Mouse (Mus musculus) common myeloid progenitor, adult 5-6 weeks (primary cell): ENCODE data around the gene Fam129c. TPM values are rescaled to one million over a fixed set of nuclear protein-coding genes. Genes with fewer than 3 reads are reported as not detected.

ENCODE experiments used
- ATAC-seq: replicated peaks from 2 replicates; pipeline ENCODE4 v1.8.0; 2016; ENCODE audit warnings: low read depth, mild to moderate bottlenecking, moderate TSS enrichment, inconsistent platforms; ENCODE audit not compliant: poor library complexity, severe bottlenecking
- total RNA-seq: library from RNA; stranded (forward); fragments of 200-1000, 187-1606 nt; gene quantifications from 2 replicates; pipeline ENCODE4 v1.2.3, GENCODE M21; 2017

Fam129c gene
- 0.97 and 2.3 TPM in 2 replicates for total RNA-seq

- no peak for ATAC-seq
Measured at GRCm38 (mm10) chr8:71597451-71597850, at the start of gene Fam129c. TSS of gene Fam129c (plus strand) at chr8:71597648.

DNA sequence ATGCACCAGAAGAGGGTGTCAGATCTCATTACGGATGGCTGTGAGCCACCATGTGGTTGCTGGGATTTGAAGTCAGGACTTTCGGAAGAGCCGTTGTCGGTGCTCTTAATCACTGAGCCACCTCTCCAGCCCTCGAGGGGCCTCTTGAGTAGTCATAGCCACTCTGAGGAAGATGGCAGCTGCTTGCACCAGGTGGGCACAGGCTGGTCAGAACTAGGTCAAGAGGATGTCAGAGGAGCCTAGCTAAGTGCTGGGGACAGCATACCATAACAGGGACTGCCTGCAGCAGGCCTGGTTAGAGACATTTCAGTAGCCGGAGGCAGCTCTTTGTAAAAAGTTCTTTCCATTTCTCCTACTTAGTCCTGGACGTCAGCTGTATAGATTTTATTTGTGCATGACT, 46.7 kb upstream of the Fam129c start:
- ATAC-seq = no peak

DNA sequence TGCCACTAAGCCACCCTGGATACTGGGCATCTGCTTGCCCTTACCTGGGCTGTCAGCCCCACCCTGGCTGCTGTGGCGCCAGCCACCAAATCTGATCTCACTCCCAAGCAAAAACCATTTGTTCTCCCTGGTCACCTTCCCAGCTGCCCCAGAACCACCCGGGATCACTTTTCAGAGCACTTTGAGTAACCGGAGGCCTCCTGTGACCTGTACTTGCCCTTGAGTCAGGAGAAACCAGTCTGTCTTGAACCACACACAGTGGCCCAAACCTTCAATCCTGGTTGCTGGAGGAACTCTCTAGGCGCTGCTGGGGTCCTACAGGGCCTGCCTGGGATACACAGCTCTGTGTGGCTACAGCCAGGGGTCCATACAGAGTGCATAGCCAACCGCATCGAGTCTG, 44.7 kb upstream of the Fam129c start:
- no peak for ATAC-seq

DNA sequence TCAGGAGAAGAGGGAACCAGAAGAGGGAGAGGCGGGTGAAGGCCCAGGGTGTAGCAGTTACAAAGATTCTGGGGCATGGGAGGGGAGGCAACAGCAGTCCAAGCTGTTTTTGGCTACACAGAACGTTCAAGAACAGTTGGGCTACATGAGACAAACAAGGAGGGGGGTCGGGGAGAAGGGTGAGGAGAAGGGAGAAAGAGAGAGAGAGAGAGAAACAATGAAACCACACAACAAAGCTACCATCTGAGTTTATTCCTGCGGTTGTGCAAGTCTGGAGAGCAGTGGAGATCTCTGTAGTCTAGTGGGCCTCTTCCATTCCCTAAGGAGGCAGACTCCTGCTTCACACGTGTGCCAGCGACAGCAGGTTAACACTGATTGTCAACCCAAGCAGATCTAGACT, 43.4 kb upstream of the Fam129c start:
- no peak for ATAC-seq

DNA sequence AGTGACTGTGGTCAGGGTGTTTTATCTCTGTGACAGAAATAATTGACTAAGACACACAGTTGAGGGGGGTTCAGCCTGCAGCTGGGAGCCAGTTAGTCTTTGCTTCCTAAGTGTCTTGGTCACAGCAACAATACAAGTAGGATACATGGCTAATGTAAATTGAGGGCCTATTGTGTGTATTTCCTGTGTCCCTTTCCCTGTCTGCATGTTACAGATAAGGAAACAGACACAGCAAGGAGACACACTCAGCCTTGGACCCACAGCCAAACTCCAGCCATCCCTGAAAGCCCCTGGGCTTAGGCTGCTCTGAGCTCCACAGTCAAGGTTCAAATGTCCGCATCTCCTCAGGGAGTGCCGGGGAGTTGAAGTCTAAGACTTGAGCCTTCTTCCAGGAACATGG, 42.8 kb upstream of the Fam129c start:
- ATAC-seq = no peak

DNA sequence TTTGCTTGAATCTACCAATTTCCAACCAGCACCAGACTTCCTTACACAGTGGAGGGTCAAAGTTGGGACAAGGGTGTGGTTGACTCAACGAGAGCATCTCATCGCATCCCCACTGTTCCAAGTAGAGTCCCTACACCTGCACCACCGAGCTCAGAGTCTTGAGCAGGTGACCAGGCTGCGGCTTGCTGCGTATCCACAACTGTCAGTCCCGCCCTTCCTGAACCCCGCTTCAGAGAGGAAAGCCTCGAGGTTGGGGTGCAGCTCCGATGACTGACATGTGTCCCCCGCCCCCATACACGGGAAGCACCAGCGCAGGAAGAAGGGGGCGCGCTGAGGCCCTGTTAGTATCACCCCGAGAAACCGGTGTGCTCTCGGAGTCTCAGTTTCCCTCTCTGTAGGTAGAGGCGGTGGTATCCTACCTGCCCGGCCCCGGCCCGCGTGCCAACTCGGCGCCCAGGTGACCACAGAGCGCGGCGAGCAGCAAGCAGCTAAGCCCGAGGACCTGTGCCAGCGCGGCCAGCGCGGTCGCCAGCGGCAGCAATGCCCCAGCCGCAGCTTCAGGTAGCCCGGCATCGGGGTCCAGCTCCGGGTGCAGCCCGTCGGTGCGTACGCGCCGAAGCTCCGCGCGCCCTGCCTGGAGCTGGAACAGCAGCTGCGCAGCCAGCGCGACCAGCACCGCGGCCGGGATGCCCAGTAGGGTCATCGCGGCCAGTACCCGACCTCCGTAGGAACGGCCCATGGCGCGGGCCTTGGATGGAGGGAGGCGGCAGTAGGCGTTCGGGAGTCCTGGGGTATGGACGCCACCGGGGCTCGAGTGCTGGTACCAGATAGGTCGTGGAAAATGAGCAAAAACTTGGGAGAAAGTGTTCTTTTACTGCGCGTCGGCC, 39.1 kb upstream of the Fam129c start, which contains the start of gene Tmem221:
Gene Tmem221 (minus strand): TSS at position 801 of the 887 bp plus-strand sequence.
- ATAC-seq = no peak

GRCm38 (mm10) chr8:71558958-71559690, 38.3 kb upstream of the Fam129c start:
- peak; percentile 68 for ATAC-seq

DNA sequence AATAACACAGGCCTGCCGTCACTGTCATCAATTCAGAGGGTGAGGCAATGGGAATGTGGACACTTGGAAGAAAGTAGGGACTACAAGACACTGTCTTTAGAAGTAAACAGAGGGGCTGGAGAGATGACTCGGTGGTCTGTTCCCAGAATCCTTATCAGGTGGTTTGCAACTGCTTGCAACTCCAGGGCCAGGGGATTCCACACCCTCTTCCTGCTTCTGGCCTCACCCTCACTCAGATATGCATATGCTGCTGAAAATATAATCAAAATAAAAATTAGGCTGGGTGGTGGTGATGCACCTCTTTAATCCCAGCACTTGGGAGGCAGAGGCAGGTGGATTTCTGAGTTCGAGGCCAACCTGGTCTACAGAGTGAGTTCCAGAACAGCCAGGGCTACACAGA, 37.4 kb upstream of the Fam129c start:
- ATAC-seq = no peak

DNA sequence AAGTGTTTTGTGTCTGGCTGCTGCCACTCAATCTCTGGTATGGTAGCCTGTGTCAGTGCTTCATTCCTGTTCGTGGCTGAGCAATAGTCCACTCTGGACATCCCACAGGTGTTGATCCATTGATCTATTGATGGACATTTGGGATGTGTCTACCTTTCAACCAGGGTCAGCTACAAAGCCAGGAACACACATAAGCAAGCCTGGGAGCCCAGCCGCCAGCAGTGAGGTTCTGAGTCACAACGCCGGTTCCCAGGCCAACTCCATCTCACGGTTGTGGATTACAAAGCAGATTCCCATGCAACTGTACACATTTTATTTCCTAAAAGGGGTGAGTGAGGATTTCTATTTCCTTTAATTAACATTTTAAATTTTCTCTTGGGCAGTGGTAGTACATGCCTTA, 36.7 kb upstream of the Fam129c start:
- ATAC-seq = no peak

DNA sequence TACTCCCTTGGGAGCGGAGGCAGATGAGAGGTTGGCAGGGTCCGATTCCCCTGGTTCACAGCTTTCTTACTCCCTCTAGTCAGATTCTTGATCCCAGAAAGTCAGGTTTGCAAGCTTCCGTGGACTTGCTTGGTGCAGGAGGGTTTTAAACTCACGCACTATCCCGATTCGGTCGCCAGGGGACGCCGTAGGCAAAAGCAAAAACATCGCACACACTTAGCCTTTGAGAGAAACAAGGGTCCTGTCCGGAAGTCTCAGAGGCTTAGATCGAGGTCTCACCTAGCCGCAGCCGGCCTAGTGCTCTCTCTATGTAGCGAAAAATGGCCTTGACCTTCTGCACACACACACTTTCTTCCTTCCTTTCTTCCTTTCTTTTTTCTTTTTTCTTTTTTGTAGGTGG, 36.0 kb upstream of the Fam129c start:
- ATAC-seq = peak; percentile 57

GRCm38 (mm10) chr8:71562751-71563150, 34.7 kb upstream of the Fam129c start:
- peak; percentile 64 for ATAC-seq

DNA sequence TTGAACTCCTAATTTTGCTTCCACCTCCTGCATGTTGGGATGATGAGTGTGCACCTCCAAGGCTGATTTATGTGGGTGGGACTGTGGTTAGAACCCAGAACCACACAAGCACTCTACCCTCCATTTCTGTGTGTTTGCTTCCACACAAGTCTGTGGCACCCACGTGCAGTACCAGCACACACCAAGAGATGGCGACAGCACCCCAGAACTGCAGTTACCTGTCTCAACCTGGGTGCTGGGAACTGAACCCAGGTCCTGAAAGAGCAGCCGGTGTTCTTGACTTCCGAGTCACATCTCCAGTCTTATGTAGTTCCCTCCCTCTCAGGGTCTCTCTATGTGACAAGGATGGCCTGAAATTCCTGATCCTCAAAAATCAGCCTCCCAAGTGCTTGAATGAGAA, 33.5 kb upstream of the Fam129c start:
- no peak for ATAC-seq

DNA sequence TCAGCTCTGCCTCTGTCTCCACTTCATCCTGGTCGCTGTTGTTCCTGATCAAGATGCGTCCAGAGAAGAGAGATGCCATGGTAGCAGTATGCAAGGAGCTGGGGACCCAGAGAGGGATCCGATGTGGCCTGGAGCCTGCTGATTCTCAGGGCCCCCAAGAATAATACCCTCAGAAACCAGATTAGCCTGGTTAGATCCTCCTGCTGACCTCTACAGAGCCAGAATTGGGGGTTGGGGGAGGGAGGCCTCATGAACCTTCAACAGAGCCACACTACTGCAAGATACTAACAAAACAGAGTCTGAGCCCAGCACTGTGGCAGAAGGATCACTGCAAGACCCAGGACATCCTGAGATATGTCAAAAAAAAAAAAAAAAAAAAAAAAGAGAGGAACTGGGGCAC, 30.9 kb upstream of the Fam129c start, which contains the start of gene Nxnl1:
Gene Nxnl1 (minus strand): TSS at position 101 of the 400 bp plus-strand sequence.
- no peak for ATAC-seq

- no peak for ATAC-seq
Measured at GRCm38 (mm10) chr8:71567587-71567986, 29.9 kb upstream of the Fam129c start.

- no peak for ATAC-seq
Measured at GRCm38 (mm10) chr8:71568387-71568937, 29.0 kb upstream of the Fam129c start, which contains the start of gene Slc27a1. TSS of gene Slc27a1 (plus strand) at chr8:71568882.

DNA sequence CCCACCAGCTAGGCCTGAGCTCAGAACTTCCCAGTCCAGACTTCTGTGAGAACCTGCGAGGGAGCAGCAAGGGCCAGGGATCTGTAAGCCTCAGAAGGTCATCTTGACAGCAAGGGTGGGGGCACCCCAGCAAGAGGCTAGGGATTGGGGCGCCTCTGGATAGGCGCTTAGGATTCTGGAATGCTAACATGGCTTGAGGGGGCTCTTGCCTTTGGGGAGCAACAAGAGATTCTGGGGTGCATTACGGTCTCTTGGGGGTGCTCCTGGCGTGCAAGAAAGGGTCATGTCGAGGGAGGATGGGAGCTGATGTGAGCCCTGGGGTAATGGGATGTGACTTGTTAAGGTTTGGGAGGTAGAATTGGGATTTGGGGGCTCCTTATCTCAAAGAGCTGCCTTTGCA, 28.5 kb upstream of the Fam129c start:
- ATAC-seq = no peak

DNA sequence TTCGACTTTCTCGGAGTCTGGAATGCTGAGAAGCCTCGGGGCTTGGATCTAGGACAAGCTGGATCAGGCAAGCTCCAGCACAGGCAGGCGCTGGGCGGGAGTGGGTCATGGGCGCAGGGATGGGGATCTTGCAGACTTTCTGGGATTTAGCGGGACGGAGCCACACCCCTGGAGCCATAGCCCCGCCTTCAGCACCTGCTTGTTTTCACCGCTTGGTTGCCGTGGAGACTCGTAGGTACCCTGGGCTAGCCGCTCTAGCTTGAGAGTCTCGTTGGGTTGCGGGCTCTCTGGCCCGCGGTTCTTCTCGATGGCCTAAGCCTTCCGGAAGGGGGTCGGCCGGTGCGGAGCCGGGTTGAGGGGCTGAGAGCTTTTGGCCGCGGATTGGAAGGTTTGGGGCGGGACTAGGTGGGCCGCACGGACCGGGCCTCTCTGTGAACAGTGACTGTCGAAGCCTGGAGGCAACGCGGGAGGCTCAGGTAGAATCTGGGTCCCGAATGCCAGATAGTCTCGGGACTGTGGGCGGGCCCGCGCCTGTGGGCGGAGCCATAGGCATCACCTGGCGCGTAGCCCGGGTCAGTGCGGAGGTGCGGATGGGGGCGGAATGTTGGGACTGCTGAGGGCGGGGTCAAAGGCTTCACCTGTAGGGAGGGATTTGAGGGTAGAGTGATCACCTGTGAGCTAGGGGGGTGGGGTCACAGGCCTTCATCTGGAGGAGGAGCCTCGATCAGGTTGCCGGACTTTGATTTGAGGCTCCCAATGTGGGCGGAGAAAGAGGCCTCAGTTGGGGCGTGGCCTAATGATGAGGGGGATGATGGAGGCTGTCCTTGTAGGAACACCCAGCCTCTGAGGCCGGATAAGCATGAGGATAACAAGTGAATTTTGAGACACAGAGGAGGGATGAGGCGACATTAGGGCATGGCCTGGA, 27.8 kb upstream of the Fam129c start:
- ATAC-seq = peak; percentile 64

DNA sequence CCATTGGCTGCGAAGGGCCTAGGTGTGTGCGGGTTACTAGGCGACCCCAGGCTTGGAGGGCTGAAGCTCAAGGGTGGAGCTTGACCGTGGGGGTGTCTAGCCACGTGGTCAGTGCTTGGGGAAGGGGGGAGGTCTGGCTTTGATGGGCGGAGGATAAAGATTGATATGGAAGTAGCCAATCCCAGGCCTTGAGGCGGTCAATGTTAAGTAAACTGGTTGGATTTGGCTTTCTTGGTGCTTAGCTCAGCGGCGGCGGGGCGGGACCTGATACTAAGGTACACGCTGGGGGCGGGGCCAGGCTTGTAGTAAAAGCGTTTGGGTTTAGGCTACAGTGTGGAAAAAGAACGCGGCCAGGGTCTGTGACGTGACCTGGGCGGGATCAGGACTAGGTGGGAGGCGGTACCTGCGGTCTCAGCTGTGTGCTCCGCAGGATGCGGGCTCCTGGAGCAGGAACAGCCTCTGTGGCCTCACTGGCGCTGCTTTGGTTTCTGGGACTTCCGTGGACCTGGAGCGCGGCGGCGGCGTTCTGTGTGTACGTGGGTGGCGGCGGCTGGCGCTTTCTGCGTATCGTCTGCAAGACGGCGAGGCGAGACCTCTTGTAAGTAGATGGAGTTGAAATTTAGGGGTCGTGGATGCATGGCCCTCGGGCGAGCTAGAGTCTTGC, 27.0 kb upstream of the Fam129c start:
- peak; percentile 83 for ATAC-seq

DNA sequence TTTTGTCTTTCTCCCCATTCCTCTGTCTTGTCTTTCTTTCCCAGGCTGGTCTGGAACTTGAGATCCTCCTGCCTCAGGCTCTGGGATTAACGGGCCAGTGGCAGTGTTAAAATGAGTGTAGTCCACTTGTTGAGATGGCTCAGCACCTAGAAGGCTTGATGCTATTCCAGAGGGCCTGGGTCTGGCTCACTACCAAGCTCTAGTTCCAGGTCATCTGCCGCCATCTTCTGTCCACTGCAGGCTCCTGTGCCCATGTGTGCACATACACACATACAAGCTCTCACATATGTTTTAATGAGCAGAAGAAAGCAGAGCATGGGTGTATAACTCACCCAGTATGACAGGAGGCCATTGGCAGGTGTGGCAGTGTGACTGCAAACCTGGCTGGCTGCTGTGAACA, 25.4 kb upstream of the Fam129c start:
- ATAC-seq = no peak
